8 mouse cellular contexts compared by ENCODE assay signal in genomic region chr5:114175596-114176171, GRCm38 (mm10). TPM values are rescaled to one million over a fixed set of nuclear protein-coding genes. Genes with fewer than 3 reads are reported as not detected.
DNase-seq lines count a peak whose midpoint lies in the region; ATAC-seq lines count a peak whose summit lies in the region.

No protein-coding gene starts in this region.

- peaks cover 23% of the 10 kb centered on the region for H3K4me1 ChIP-seq in brown adipose tissue, adult 24 weeks (ENCODE audit: control insufficient read depth, insufficient read depth, insufficient read length, low read length)
- peaks cover 30% of the 10 kb centered on the region for H3K4me1 ChIP-seq in heart, embryonic 12.5 days (replicated peaks)
- H3K4me1 ChIP-seq in kidney, embryonic 16.5 days (ENCODE audit: insufficient read depth, low read length), result peaks cover 16% of the 10 kb centered on the region
- H3K4me1 ChIP-seq in liver, embryonic 11.5 days (replicated peaks; ENCODE audit: control insufficient read depth, insufficient read depth, low read length), result peaks cover 11% of the 10 kb centered on the region
- H3K4me1 ChIP-seq in stomach, embryonic 14.5 days (ENCODE audit: control insufficient read depth, insufficient read depth, low read length), result no peaks in the 10 kb centered on the region

- peak overlapping the region; percentile 92 for H3K27ac ChIP-seq in brown adipose tissue, adult 24 weeks (replicated peaks; ENCODE audit: low read depth, low read length)
- peak overlapping the region; percentile 85 for H3K27ac ChIP-seq in heart, embryonic 12.5 days (ENCODE audit: poor library complexity, severe bottlenecking)
- H3K27ac ChIP-seq in kidney, embryonic 16.5 days (ENCODE audit: low read length), result peak overlapping the region; percentile 87
- H3K27ac ChIP-seq in liver, embryonic 11.5 days (ENCODE audit: low read depth, low read length), result peak overlapping the region; percentile 28; the same call in 1 of the 2 replicates
- H3K27ac ChIP-seq in stomach, embryonic 14.5 days (ENCODE audit: low read length), result peak overlapping the region; percentile 27; the same call in 1 of the 2 replicates

- DNase-seq in liver, embryonic 11.5 days (ENCODE audit: low spot score), result peak; percentile 99
- DNase-seq in naive thymus-derived CD4-positive, alpha-beta T cell, adult 2 months (ENCODE audit: low read depth), result peak; percentile 46

- ATAC-seq in CD4-positive, CD25-positive, alpha-beta regulatory T cell, adult 4 months, result peak; percentile 73
- ATAC-seq in erythroid progenitor cell, adult 5-6 weeks (replicated peaks; ENCODE audit: low FRiP score, poor library complexity, severe bottlenecking), result peak; percentile 94
- peak; percentile 96 for ATAC-seq in heart, embryonic 12.5 days (ENCODE audit: insufficient number of reproducible peaks, low FRiP score)
- ATAC-seq in kidney, embryonic 16.5 days (ENCODE audit: low FRiP score, low TSS enrichment), result peak; percentile 98
- ATAC-seq in liver, embryonic 11.5 days (replicated peaks; ENCODE audit: low FRiP score), result peak; percentile 98
- ATAC-seq in stomach, embryonic 14.5 days (ENCODE audit: insufficient number of reproducible peaks, insufficient read depth, low FRiP score, low read depth), result peak; percentile 97

- H3K4me3 ChIP-seq in brown adipose tissue, adult 24 weeks (ENCODE audit: insufficient read depth, low read depth, low read length), result peak overlapping the region; percentile 79
- H3K4me3 ChIP-seq in heart, embryonic 12.5 days, result peak overlapping the region; percentile 51
- H3K4me3 ChIP-seq in kidney, embryonic 16.5 days (ENCODE audit: low read length), result peak overlapping the region; percentile 66
- H3K4me3 ChIP-seq in liver, embryonic 11.5 days (ENCODE audit: low read depth, low read length), result peak overlapping the region; percentile 61
- H3K4me3 ChIP-seq in stomach, embryonic 14.5 days (ENCODE audit: low read depth, low read length), result peak overlapping the region; percentile 44

- no peaks in the 10 kb centered on the region for H3K27me3 ChIP-seq in heart, embryonic 12.5 days (replicated peaks)
- H3K27me3 ChIP-seq in kidney, embryonic 16.5 days (ENCODE audit: insufficient read depth, low read length), result no peaks in the 10 kb centered on the region
- no peaks in the 10 kb centered on the region for H3K27me3 ChIP-seq in liver, embryonic 11.5 days (replicated peaks; ENCODE audit: control insufficient read depth, insufficient read depth, low read length)
- H3K27me3 ChIP-seq in stomach, embryonic 14.5 days (ENCODE audit: control insufficient read depth, insufficient read depth, low read length), result no peaks in the 10 kb centered on the region

- peak overlapping the region; percentile 70 for H3K9ac ChIP-seq in heart, embryonic 12.5 days
- peak overlapping the region; percentile 75 for H3K9ac ChIP-seq in kidney, embryonic 16.5 days (replicated peaks; ENCODE audit: low read length)
- H3K9ac ChIP-seq in liver, embryonic 11.5 days (ENCODE audit: low read depth, low read length), result peak overlapping the region; percentile 50
- peak overlapping the region; percentile 46 for H3K9ac ChIP-seq in stomach, embryonic 14.5 days (replicated peaks; ENCODE audit: low read depth, low read length)

- WGBS in heart, embryonic 12.5 days, result under 1% methylated on average over 26 of the region's 26 CpGs
- WGBS in kidney, embryonic 16.5 days, result under 1% methylated on average over 24 of the region's 26 CpGs
- WGBS in liver, embryonic 11.5 days, result under 1% methylated on average over 26 of the region's 26 CpGs
- WGBS in stomach, embryonic 14.5 days, result under 1% methylated on average over 26 of the region's 26 CpGs

- peak overlapping the region; percentile 76 for H3K4me2 ChIP-seq in heart, embryonic 12.5 days
- H3K4me2 ChIP-seq in kidney, embryonic 16.5 days (replicated peaks; ENCODE audit: low read depth, low read length), result peak overlapping the region; percentile 88
- peak overlapping the region; percentile 81 for H3K4me2 ChIP-seq in liver, embryonic 11.5 days
- peak overlapping the region; percentile 80 for H3K4me2 ChIP-seq in stomach, embryonic 14.5 days (replicated peaks; ENCODE audit: low read depth, low read length)

- H3K36me3 ChIP-seq in heart, embryonic 12.5 days, result no peaks in the 10 kb centered on the region
- no peaks in the 10 kb centered on the region for H3K36me3 ChIP-seq in kidney, embryonic 16.5 days (ENCODE audit: insufficient read depth, low read length)
- H3K36me3 ChIP-seq in liver, embryonic 11.5 days (ENCODE audit: control insufficient read depth, insufficient read depth, low read length), result no peaks in the 10 kb centered on the region
- no peaks in the 10 kb centered on the region for H3K36me3 ChIP-seq in stomach, embryonic 14.5 days (ENCODE audit: control insufficient read depth, insufficient read depth, low read length)

- H3K9me3 ChIP-seq in heart, embryonic 12.5 days (replicated peaks), result no peaks in the 10 kb centered on the region
- peaks cover 3% of the 10 kb centered on the region; the same call in 1 of the 2 replicates for H3K9me3 ChIP-seq in kidney, embryonic 16.5 days (ENCODE audit: low read length)
- no peaks in the 10 kb centered on the region for H3K9me3 ChIP-seq in liver, embryonic 11.5 days (ENCODE audit: control insufficient read depth, low read length)
- H3K9me3 ChIP-seq in stomach, embryonic 14.5 days (ENCODE audit: control insufficient read depth, low read depth, low read length), result no peaks in the 10 kb centered on the region

RNA-seq across cellular contexts. Expression of gene Acacb, which starts 29.3 kb away (rescaled TPM):
- polyA plus RNA-seq in CD4-positive, CD25-positive, alpha-beta regulatory T cell, adult 4 months (2017; shearing (Covaris generic)), result under 1 TPM; 0.24 to 0.62 TPM
- polyA plus RNA-seq in brown adipose tissue, adult 24 weeks (2012; ENCODE audit: insufficient read depth, insufficient read length, missing spikeins), result 235 and 250 TPM in 2 replicates
- 1.3 TPM in 1 of 2 replicates, not detected in the other for total RNA-seq in erythroid progenitor cell, adult 5-6 weeks (2015; ENCODE audit: low replicate concordance)
- not detected in 2 replicates for total RNA-seq in erythroid progenitor cell, adult 5-6 weeks (2017; ENCODE audit: low replicate concordance)
- polyA plus RNA-seq in heart, embryonic 12.5 days (2016; fragmentation: Nextera tagmentation; extraction: Ambion mirVana), result 16.1 and 16.9 TPM in 2 replicates
- 4.7 and 5.7 TPM in 2 replicates for polyA plus RNA-seq in kidney, embryonic 16.5 days (2015; fragmentation: Nextera tagmentation; extraction: Ambion mirVana)
- 0.86 and 1.2 TPM in 2 replicates for polyA plus RNA-seq in liver, embryonic 11.5 days (2014; fragmentation: Nextera tagmentation; extraction: Ambion mirVana)
- polyA plus RNA-seq in stomach, embryonic 14.5 days (2014; fragmentation: Nextera tagmentation; extraction: Ambion mirVana), result 2.5 and 3.3 TPM in 2 replicates

RNA-seq across cellular contexts. Expression of gene Ung, which starts 45.5 kb away (rescaled TPM):
- 1 to 10 TPM; 3.7 to 9.2 TPM for polyA plus RNA-seq in CD4-positive, CD25-positive, alpha-beta regulatory T cell, adult 4 months (2017; shearing (Covaris generic))
- 4.4 and 5.2 TPM in 2 replicates for polyA plus RNA-seq in brown adipose tissue, adult 24 weeks (2012; ENCODE audit: insufficient read depth, insufficient read length, missing spikeins)
- total RNA-seq in erythroid progenitor cell, adult 5-6 weeks (2015; ENCODE audit: low replicate concordance), result 1.1 and 3.4 TPM in 2 replicates
- total RNA-seq in erythroid progenitor cell, adult 5-6 weeks (2017; ENCODE audit: low replicate concordance), result 1.7 and 5.5 TPM in 2 replicates
- polyA plus RNA-seq in heart, embryonic 12.5 days (2016; fragmentation: Nextera tagmentation; extraction: Ambion mirVana), result 60.6 and 60.7 TPM in 2 replicates
- polyA plus RNA-seq in kidney, embryonic 16.5 days (2015; fragmentation: Nextera tagmentation; extraction: Ambion mirVana), result 56.2 and 57.0 TPM in 2 replicates
- 41.8 and 47.1 TPM in 2 replicates for polyA plus RNA-seq in liver, embryonic 11.5 days (2014; fragmentation: Nextera tagmentation; extraction: Ambion mirVana)
- 24.1 and 28.8 TPM in 2 replicates for polyA plus RNA-seq in stomach, embryonic 14.5 days (2014; fragmentation: Nextera tagmentation; extraction: Ambion mirVana)

RNA-seq across cellular contexts. Expression of gene Alkbh2, which starts 47.7 kb away (rescaled TPM):
- polyA plus RNA-seq in CD4-positive, CD25-positive, alpha-beta regulatory T cell, adult 4 months (2017; shearing (Covaris generic)), result 1 to 10 TPM; 3.8 to 6.6 TPM
- 4.3 and 5.6 TPM in 2 replicates for polyA plus RNA-seq in brown adipose tissue, adult 24 weeks (2012; ENCODE audit: insufficient read depth, insufficient read length, missing spikeins)
- total RNA-seq in erythroid progenitor cell, adult 5-6 weeks (2015; ENCODE audit: low replicate concordance), result 1.7 and 7.9 TPM in 2 replicates
- total RNA-seq in erythroid progenitor cell, adult 5-6 weeks (2017; ENCODE audit: low replicate concordance), result not detected in 2 replicates
- 8.7 and 11.0 TPM in 2 replicates for polyA plus RNA-seq in heart, embryonic 12.5 days (2016; fragmentation: Nextera tagmentation; extraction: Ambion mirVana)
- polyA plus RNA-seq in kidney, embryonic 16.5 days (2015; fragmentation: Nextera tagmentation; extraction: Ambion mirVana), result 8.7 and 9.1 TPM in 2 replicates
- 13.1 and 13.4 TPM in 2 replicates for polyA plus RNA-seq in liver, embryonic 11.5 days (2014; fragmentation: Nextera tagmentation; extraction: Ambion mirVana)
- 9.6 and 10.0 TPM in 2 replicates for polyA plus RNA-seq in stomach, embryonic 14.5 days (2014; fragmentation: Nextera tagmentation; extraction: Ambion mirVana)

Comparison
In these comparisons a context has a peak if more than half of its experiments do, and no peak if none do; other contexts are left out.
1. Peak in every context shown above with its lines: DNase-seq, ATAC-seq, H3K4me3 ChIP-seq and H3K27ac ChIP-seq.
2. H3K27ac ChIP-seq: peak in every context shown above with its lines; median percentile 92 in brown adipose tissue, adult 24 weeks; 87 in kidney, embryonic 16.5 days; 85 in heart, embryonic 12.5 days; 28 in liver, embryonic 11.5 days; 27 in stomach, embryonic 14.5 days.
3. RNA of gene Acacb, which starts 29.3 kb away (polyA plus RNA-seq): 235 to 250 TPM in brown adipose tissue, adult 24 weeks; 16.1 to 16.9 TPM in heart, embryonic 12.5 days, 4.7 to 5.7 TPM in kidney, embryonic 16.5 days, 2.5 to 3.3 TPM in stomach, embryonic 14.5 days, 0.86 to 1.2 TPM in liver, embryonic 11.5 days and 0.24 to 0.62 TPM in CD4-positive, CD25-positive, alpha-beta regulatory T cell, adult 4 months; every median in the first group is over 10 times any median in the second.